Mouse (Mus musculus) lung, adult 18-20 months (tissue): Measurements from ENCODE around the gene Cacna1c.

Source experiments
- DNase-seq, 2 experiments: peaks; one replicate each; pipeline ENCODE4 v3.0.0; 2022; ENCODE audit warnings: mixed read lengths in 2 of 2

The Cacna1c gene

DNA sequence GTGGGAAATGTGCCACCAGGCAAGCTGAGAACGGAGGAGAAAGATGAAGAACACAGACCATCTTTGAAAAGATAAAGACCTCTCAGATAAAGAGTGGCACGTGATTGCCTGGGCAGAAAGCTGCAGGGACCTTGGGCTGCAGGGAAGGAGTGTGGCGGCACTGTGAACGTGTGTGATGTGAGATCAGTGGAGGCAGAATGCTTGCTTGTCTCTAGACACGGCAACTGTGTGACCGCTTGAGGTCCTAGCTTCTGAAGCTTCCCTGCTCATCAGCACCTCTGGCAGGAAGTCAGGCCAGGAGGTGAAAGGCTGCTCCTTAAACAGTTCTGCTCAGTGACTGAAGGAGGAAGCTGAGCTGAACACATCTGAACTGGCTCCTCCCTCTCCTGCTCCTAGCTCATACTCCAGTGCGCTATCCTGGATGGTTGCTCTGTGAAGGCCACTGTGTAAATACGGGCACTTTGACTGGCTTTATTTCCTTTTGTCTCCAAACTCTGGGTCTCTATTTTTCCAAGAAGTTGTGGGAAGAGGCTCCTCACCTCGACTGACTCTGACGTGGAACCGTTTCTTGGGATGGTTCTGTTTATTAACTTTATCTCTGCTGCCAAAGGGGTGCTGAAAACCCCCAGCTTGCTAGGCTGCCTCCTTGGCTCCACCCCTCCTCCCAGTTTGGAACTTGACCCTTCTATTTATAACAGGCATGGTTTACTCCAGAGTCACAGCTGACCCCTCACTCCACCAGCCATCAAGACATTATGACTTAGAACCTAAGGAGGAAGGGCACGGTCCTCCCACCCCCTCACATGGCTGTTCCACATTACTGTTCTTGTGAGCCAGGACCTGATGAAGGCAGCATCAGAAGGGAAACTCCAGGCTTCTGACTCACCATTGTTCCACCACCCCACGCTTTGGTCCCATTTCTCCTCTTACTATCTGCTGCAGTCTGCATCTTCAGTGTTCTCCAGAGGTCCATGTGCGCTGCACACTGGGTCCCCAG lies 357.0 kb downstream of the Cacna1c start:
- DNase-seq = no peak

DNA sequence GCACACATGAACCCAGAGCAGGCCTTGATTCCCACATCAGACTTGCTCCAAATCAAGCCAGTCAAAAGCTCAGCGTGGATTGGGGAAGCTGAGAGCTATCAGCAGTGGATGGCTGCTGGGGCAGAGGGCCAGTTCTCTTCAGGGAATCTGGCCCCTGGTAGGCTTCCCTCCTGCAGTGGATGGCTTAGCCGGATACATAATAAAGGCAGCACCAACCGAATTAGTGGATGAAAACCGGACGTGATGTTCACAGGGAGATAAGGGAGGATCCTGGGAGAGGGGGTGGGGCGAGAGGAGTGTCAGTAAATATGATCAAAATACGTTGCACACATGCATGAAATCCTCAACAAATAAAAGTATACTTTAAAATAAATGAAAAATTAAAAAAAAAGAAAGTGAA lies 359.5 kb downstream of the Cacna1c start:
- no peak for DNase-seq

DNA sequence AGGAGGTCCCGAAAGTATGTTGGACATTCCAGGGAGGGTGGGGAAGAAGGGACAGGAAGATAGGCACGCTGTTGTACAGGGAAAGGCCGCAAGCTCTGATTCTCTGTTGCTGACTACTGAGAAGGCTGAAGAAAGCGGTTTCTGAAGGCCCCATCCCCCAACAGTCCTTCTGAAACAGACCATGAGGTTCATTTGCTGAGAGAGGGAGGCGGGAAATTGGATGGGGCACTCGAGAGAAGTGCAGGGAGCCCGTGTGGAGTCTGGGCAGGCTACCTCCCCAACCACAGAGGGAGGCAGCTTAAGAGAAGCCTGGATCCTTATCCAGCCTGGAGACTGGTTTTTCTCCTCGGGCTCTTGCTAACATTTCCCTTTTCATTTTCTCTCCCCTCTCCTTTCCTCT lies 362.2 kb downstream of the Cacna1c start:
- peak; percentile 64 to 72 for DNase-seq

DNA sequence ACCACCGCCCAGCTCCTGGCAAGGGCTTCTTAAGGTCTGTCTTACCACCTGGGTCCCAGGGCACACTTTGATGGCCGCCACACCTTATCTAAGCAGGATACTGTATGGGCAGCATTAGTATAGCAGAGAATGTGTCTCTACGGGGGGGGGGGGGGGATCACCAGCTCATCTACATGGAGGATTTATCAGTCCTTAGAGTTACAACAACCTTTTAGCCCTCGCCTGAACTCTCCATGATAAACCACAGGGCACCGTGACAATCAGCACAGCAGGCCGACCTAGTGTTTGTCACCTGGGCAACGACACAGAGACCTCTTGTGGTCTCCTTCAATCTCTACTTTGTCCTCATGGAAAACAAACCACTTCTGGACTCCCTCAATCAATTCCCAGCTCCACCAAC lies 363.2 kb downstream of the Cacna1c start:
- no peak for DNase-seq

DNA sequence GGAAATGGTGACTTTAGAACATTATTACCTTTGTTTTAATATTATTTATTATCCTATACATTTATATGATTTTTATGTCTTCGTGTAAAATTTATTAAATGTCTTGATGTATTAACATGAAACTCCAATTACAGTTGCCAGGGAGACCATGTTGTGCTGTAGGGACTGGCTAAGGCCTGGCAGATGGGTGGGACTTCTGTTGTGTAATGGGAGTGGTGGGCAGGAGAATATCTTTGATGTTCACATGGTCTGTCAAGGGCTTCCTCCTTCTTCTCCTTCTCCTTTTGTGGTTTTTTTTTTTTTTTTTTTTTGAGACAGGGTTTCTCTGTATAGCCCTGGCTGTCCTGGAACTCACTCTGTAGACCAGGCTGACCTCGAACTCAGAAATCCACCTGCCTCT lies 363.6 kb downstream of the Cacna1c start:
- no peak for DNase-seq

DNA sequence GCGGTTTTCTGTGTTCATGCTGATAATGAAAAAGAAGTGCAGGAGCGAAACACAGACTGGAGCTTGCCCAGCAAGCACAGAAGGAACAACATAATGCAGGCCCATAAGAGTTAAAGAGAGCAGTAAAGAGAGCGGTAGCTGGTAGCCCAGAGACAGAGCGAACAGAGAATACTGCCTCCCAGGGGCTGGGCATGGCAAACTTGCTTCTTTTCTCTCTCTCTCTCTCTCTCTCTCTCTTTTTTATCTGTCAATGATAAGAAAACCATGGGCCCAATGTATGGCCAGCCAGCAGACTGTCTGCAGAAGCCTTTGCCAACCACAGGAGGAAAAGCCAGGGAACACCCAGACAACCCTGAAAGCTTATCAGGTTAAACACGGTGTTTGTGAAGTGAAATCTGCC lies 365.4 kb downstream of the Cacna1c start:
- DNase-seq = no peak

DNA sequence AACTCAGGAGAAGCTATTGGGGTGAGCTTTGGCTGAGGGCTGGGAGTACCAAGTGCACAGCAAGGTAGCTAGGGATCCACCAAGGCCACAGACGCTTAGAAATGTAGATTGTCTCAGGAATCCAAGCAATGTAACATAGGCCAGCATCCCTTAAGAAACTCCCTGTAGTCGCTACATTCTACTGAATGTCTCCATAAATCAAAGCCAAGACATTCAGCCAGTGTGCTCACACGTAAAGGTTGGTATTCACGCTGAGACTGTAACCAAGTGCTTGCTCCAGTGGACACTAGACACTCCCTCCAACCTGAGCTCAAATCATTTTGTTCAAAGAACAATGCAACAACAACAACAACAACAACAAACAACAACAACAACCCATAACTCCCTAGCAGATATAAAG lies 368.0 kb downstream of the Cacna1c start:
- DNase-seq = no peak

DNA sequence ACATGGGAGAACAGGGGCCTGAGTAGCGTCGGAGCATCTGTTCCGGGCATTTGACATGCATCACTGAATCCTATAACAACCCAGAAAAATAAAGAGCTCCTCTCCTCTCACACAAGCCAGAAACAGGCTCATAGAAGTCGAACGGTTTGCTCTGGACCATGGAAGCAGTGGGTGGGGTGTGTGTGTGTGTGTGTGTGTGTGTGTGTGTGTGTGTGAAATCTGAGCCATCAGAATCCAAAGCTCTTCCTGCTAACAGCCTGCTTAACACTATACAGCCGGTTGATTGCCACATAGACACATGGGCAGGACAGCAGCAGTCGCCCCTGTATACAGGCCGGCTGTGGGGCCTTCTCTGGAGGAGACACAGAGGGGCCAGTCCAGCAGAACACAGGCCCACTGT lies 368.7 kb downstream of the Cacna1c start:
- no peak for DNase-seq

DNA sequence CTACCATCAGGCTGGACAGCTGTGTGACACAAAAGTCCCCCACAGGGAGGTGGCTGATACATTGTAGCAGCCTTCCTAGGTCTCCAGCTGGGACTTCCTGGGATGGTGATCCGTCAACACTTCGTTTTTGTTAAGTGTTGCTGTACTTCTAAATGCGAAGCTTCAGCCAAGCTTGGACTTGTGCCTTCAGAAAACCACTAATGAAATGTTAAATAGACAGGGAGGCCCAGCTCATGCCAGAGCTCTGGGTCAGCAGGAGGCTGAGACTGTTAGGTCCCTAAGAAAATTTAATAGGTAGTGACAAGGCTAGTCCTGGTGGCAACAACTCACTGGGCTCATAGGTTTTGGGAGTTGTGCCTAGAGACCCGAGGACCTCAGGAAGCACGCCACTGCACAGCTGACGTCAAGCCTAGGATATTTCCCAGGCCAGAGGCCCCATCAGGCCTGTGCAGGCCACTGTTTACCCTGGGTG lies 370.8 kb downstream of the Cacna1c start:
- DNase-seq = no peak

DNA sequence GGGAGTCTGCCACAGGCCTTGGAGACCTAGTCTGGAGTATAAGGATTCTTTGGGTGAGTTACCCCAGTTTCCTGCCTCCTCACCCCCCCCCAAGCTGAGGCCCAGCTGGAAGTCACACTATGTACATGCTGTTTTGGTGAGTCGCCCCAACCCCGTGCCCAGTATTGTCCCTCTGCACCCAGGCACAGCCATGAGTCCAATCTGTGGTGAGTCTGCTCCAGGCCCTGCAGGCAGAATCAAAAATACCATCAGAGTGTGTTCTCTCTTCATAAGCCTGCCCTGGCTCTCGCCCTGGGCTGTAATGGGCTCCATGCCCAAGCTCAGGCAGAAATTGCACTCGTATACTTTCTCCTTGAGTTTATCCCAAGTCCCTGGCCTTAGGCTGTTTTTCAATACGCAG lies 374.7 kb downstream of the Cacna1c start:
- DNase-seq = no peak

DNA sequence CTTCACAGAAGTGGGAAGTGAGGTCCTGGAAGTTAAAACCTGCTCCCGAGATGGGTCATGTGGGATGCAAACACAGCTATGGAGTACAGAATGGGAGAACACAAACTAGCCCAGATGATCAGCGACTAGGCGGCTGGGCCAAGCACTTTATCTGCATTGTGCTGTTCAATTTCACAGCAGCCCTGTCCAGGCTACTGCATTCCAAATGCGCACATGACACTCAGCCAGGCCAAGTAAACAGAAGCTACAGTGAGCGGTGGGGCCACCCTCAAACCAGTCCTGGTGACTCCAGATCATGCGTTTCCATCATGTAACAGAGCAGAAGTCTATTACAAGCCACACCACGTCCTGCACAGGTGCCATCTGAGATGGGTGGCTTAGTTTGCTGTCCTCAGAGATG lies 376.6 kb downstream of the Cacna1c start:
- DNase-seq = no peak

DNA sequence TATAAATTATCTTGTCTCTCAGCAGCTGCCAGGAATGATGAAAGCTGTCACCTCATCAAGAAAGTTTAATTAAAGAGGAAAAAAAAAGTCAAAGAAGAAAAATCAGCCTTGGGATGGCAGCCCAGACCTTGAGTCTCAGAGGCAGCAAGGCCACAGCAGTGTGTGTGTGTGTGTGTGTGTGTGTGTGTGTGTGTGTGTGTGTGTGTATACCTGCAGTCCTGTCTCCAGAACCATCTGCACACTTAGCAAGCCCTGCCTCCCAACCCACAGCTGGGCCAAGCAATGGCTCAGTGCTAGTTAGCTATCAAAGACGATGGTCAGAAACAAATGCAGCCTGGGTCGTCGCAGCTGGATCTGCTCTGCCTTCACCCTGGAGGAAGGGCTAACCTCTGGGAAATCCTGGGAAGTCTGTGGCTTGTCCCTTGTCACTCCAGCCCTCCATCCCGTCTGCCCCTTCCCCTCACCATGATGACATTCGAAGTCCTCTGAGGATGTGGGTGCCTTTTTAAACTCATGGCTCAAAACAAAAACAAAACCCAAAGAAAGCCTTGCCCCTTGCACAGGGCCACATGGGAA lies 378.2 kb downstream of the Cacna1c start:
- peak; percentile 44 to 52 for DNase-seq

DNA sequence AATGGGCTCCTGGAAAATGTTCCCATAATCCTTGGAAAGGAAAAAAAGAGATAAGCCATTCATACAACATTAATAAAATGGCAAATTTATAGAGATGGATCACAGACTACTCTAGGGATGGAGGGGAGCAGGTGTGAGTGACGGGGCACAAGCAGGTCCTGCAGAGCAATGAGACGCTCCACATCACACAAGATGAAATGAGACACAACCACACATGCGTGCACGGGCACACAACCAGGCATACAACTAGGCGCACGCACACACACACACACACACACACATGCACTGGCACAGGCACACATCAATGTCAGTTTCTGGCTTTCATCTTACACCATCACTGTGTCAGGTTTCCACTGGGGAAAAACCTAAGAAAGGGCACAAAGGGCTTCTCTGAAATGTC lies 380.0 kb downstream of the Cacna1c start:
- no peak for DNase-seq

DNA sequence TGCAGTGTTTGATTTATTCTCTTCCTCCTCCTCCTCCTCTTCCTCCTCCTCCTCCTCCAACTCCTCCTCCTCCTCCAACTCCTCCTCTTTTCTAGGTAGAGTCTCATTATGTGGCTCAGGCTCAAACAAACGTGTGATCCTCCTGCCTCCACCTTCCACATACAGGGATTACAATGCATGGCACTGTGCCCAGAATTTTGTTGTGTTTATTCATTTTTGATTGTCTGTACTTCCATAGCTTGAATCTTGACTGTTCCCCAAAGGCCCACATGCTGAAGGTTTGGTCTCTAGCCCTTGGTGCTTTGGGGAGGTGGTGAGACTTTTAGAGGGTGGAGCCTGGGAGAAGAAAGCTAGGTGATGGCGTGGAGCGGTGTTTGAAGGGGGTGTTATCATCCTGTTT lies 383.7 kb downstream of the Cacna1c start:
- DNase-seq = no peak

DNA sequence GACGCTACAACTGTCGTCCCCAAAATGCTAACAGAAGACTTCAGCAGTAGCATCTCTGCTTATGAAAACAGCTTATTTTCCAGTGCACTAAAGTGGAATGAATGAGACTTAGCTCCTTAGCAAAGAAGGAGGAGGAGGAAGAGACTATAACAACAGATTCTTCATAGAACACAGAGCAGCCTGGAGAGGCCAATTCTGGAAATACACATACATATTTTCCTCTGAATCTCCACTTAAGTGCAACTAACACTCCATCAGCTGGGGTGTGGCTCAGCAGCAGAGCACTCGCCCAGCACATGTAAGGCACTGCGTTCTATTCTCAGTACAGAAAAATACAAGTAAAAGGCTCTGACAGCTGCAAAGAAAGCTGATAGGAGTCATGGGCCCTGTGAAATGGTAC lies 384.2 kb downstream of the Cacna1c start:
- DNase-seq = no peak

DNA sequence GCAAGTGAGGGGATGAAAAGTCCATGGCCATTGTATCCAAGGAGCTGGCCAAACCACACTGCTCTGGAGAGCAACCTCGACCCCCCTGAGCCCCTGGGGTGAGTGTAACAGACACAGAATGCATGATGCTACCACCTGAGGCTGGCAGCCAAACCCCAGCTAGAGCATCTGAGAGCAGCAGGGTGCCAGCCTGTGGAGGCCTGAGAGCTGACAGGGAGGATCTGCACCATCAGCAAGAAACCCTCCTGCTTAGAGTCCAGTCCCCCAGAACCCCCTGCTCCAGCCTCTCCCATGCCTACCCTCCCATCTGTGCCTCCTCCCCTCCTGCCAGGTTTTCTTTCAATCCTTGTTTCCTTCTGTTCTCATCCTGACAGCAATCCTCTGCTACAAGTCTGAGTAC lies 385.4 kb downstream of the Cacna1c start:
- DNase-seq = no peak

DNA sequence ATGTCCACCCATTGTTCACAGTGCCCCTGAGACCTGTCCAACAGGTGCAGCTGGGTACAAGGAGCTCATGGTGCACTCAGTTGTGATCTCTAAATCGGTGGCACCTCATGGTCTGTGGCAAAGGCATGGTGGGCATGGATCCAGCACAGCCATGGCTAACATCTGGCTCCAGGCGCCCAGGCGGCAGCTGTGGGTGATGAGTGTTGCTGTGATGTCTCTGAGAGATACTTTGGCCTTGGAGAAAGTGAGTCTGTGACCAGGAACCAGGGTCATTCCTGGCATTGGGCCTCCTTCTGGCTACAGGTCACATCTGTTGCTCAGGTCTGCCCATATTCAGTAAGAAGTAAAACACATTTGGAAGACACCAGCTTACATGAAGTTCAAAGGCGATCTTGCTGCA lies 391.1 kb downstream of the Cacna1c start:
- no peak for DNase-seq

DNA sequence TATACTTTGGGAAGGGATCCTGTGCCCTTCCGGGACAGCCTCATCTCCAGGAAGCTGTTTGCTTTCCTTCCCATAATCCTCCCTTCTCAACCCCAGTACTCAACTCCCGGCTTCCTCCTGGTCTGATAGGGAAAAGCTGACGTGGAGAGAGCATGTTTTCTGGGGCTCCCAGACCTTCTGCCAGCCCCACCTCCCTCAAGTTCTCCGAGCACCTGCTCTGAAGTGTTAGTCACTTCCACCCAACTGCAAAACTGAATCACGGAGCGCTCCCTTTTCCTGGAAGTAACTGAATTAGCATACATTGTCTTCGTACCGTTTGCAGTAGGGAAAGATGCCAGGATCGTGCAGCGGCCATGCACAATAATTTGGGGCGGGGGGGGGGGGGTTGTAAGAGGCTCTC lies 393.9 kb downstream of the Cacna1c start:
- no peak for DNase-seq

DNA sequence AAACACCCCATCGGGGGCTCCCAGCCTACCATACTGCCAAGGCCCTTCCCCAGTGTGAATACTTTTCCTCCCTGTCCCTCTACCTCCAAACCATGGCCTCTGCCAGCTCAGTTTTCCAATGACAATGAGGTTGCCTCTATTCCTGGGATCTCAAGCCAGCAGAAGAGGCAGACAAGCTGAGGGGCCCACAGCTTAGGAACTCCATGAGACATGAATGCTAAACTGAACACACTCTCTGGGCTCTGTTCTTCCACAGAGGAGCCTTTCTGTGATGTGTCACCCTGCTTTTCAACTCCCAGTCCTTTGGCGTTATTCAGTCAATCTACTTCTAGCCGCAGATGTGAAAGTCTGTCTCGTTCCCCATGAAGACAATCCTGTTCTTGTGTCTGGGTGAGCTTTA lies 399.8 kb downstream of the Cacna1c start:
- no peak for DNase-seq

DNA sequence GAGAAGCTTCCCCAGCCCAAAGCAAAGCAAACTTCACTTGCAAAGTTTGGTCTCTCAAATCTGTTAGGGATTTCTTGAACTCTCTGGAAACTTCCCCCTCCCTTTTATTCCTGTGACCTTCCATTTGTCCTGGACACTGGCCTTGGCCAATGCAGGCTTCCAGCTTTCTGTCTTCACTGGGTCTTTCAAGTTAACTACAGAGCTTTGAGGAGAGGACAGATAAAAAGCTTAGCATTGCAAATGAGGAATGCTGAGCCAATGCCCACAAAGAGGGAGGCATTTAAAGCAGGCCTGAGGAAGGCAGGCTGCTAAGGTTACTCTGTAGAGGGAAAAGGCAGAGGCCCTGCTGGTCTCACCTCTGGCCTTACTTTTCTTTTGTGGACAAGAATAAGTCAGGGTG lies 400.5 kb downstream of the Cacna1c start:
- DNase-seq = no peak

DNA sequence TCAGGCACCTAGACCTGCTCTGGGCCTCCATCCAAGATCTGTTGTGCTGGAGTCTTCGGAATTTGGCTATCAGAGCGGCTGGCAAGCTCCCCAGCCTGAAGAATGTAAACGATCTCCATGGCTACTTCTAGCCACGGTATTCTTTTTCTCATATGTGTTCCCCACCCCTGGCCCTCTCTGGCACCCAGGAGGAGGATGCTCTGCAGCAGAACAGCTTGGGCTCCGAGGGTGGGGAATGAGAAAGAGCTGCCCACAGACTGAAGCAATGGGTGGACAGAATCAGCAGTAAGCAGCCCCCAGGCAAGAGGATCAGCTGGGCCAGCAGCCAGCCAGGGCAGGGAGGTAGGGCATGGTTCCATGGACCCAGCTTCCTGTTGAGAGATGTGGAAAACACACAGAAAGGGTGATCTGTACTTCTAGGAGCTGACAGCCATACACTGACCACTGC lies 404.3 kb downstream of the Cacna1c start:
- DNase-seq = peak; percentile 78 to 79

DNA sequence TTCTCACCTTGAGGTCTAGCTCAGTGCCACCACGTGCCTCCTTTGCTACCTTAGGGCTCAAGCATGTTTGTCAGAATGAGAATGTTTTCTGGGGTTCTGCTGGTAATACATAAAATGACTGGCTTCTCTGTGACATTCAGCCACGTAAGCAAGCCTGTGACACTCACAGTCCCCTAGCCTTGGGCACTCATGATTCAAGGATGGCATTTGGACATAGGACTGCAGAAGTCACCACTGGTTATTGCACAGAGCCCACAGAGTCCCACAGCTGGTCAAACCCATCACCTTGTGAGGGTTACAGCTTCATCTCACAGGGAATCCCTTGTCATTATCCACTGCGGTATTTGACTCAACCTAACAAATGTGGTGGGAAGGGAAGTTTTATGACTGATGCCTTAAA lies 408.3 kb downstream of the Cacna1c start:
- no peak for DNase-seq

DNA sequence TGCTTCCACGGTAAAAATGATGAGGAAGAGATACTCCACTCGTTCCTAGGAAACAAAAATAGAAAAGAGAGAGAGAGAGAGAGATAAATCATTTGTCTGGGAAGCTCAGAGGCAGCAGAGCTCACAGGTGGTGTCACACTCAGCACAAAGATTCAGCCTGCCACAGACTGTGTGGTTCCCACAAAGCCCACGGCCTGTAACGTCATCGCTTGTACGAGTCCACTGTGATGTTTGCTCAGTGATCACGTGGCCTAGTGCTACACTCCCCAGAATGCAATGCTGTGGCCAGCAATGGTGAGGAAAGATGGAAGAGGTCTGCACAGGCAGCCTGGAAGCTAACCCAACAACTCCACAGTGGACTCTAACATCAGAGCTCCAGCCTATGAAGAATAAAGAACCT lies 415.9 kb downstream of the Cacna1c start:
- no peak for DNase-seq

DNA sequence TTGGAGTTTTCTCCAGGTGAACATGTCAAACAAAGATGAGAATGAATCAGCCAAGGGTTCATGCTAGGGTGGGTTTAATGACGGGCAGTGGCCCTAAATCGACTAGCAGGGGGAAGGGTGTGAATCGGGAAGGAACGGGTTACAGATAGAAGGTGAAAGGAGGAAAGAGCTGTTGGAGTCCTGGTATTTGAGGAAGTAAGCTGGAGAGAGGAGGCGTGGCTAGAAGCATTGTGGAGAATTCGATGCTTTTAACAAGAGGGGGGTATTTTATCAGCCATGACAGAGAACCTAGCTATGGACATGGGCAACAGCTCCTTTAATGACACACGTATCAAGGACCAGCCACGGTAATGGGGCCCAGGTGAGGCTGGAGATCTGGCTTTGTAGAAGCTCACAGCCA lies 417.0 kb downstream of the Cacna1c start:
- no peak for DNase-seq
